ENCODE assay signal across 10 mouse cellular contexts in genomic region chr10:61466242-61466641, GRCm38 (mm10). TPM values are rescaled to one million over a fixed set of nuclear protein-coding genes. Genes with fewer than 3 reads are reported as not detected.
A peak's percentile ranks its signal among the peaks of the same experiment; 100 is the strongest.
DNase-seq lines count a peak whose midpoint lies in the region; ATAC-seq and TF ChIP-seq lines count a peak whose summit lies in the region.
"Had no signal": no experiment of that assay in that cellular context is flagged by ENCODE, and none has a peak within 500 bp of the region (broad histone marks: within the 10 kb centered on the region; RNA-seq: fewer than 3 reads in every experiment).

No protein-coding gene starts in this region.

- H3K4me3 ChIP-seq in thymus, adult 2 months (ENCODE audit: control insufficient read depth, insufficient read depth, low read length), result no peak overlapping the region
- H3K4me3 ChIP-seq: embryonic facial prominence, embryonic 12.5 days had no signal

- peak; percentile 53 for ATAC-seq in megakaryocyte, adult 5-6 weeks (ENCODE audit: poor library complexity, severe bottlenecking)

- 69% methylated on average over 8 of the region's 8 CpGs for WGBS in thymus, adult 2 months

- peak; percentile 34 to 50 for DNase-seq in cerebellum, postnatal 10 days
- no peak for DNase-seq in cerebellum, postnatal 25 days
- peak; percentile 44 for DNase-seq in thymus, adult 2 months
- no peak for DNase-seq in thymus, adult 18-20 months
- no peak for DNase-seq in cerebellum, adult 11 months
- no peak for DNase-seq in frontal cortex, postnatal 36 days (ENCODE audit: low spot score in 2 of 2)
- DNase-seq in adrenal gland, postnatal 36 days, result no peak
- DNase-seq: right cerebral cortex, postnatal 4 days had no signal

- H3K27me3 ChIP-seq in thymus, adult 2 months (ENCODE audit: control insufficient read depth, insufficient read depth, low read length), result no peaks in the 10 kb centered on the region
- H3K27me3 ChIP-seq: embryonic facial prominence, embryonic 12.5 days had no signal

- H3K4me1 ChIP-seq in thymus, adult 2 months (replicated peaks; ENCODE audit: control insufficient read depth, insufficient read depth, low read length), result no peaks in the 10 kb centered on the region
- H3K4me1 ChIP-seq: embryonic facial prominence, embryonic 12.5 days had no signal

- no peak for TF ChIP-seq POLR2A in thymus, adult 2 months (IDR thresholded peaks at IDR 0.05; ENCODE audit: control insufficient read depth, extremely low read depth, insufficient read depth, low read length, poor library complexity)

- H3K27ac ChIP-seq in thymus, adult 2 months (ENCODE audit: control insufficient read depth, insufficient read depth, low read length), result no peak overlapping the region
- H3K27ac ChIP-seq: embryonic facial prominence, embryonic 12.5 days had no signal

- no peak for TF ChIP-seq CTCF in thymus, adult 2 months (IDR thresholded peaks at IDR 0.05; ENCODE audit: borderline replicate concordance, control insufficient read depth, extremely low read depth, insufficient read depth, low read length, poor library complexity)

- H3K36me3 ChIP-seq in thymus, adult 2 months (ENCODE audit: control insufficient read depth, insufficient read depth, low read length), result no peaks in the 10 kb centered on the region
- H3K36me3 ChIP-seq: embryonic facial prominence, embryonic 12.5 days had no signal

RNA-seq across cellular contexts. Expression of gene Lrrc20, which starts 9.4 kb away (rescaled TPM):
- 9.8 and 10.9 TPM in 2 replicates for polyA plus RNA-seq in thymus, adult 2 months (2012; rRNA removed)
- total RNA-seq in megakaryocyte, adult 5-6 weeks (2015), result 6.6 and 6.7 TPM in 2 replicates
- 6.9 and 7.0 TPM in 2 replicates for total RNA-seq in megakaryocyte, adult 5-6 weeks (2017)
- 10 to 100 TPM; 15.1 to 24.4 TPM for total RNA-seq in adrenal gland, postnatal 36 days (2021)

RNA-seq across cellular contexts. Expression of gene Eif4ebp2, which starts 13.8 kb away (rescaled TPM):
- 277 and 313 TPM in 2 replicates for polyA plus RNA-seq in thymus, adult 2 months (2012; rRNA removed)
- total RNA-seq in megakaryocyte, adult 5-6 weeks (2015), result 159 and 179 TPM in 2 replicates
- total RNA-seq in megakaryocyte, adult 5-6 weeks (2017), result 13.0 and 17.5 TPM in 2 replicates
- 100 to 1,000 TPM; 100 to 110 TPM for total RNA-seq in adrenal gland, postnatal 36 days (2021)

RNA-seq across cellular contexts. Expression of gene Nodal, which starts 48.5 kb away (rescaled TPM):
- 0.05 and 0.17 TPM in 2 replicates for polyA plus RNA-seq in thymus, adult 2 months (2012; rRNA removed)
- total RNA-seq in megakaryocyte, adult 5-6 weeks (2015), result not detected in 2 replicates
- total RNA-seq in megakaryocyte, adult 5-6 weeks (2017), result not detected in 2 replicates
- total RNA-seq in adrenal gland, postnatal 36 days (2021), result not detected

Comparison
In these comparisons a context has a peak if more than half of its experiments do, and no peak if none do; other contexts are left out.
1. DNase-seq: peak in cerebellum, postnatal 10 days (2 of 2) and thymus, adult 2 months (single experiment); none in cerebellum, postnatal 25 days (0 of 2), thymus, adult 18-20 months (0 of 2), cerebellum, adult 11 months (single experiment), frontal cortex, postnatal 36 days (0 of 2) and adrenal gland, postnatal 36 days (0 of 2).